Mouse (Mus musculus) CH12F3 (cell line): ENCODE data around the gene Agbl4.

Experiments used
- in situ Hi-C: fragments of 300-500 bp; cut with MboI; formaldehyde crosslinking; loops from 2 replicates; pipeline ENCODE4 v1.14.3; 2020; ENCODE audit warnings: low sequenced_read_pairs

Gene Agbl4

DNA sequence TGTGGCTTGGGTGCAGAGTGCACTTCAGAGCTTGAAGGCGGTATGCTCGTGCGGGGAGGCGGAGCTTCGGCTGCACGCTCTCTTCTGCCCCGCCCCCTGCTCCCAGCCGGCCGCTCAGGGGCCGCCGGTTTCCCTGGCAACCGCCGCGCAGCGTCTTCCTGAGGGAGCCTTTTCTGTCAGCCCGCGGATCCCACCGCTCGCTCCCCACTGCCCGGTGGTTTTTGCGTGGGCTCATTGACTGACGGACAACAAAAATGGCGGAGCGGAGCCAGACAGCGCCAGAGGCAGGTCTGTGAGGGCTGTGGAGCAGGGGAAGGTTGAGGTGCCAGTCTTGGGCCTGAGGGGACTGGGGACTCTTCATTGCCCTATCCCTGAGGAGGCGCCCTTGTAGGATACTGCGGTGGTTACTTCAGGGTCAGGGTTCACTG lies at the start of gene Agbl4:
Gene Agbl4, plus strand, starts transcription at position 44 of the 428 bp plus-strand sequence.
- in situ Hi-C loops: no loop called here

DNA sequence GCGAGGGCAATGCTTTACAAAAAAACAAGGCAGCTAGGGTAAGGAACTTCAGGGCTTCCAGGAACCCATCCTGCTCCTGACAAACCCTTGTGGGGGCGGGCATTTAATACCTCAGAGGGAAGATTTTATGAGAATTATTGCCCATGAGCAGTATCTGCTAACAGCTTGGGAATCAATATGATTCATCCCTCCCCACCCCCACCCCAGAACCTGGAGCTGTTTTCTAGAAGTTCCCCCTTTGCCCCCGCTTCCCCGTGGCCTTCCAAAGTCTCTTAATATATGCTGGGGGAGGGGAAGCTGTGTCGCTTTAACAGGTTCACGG lies 46.6 kb upstream of the Agbl4 start:
- in situ Hi-C loops: no loop called here

DNA sequence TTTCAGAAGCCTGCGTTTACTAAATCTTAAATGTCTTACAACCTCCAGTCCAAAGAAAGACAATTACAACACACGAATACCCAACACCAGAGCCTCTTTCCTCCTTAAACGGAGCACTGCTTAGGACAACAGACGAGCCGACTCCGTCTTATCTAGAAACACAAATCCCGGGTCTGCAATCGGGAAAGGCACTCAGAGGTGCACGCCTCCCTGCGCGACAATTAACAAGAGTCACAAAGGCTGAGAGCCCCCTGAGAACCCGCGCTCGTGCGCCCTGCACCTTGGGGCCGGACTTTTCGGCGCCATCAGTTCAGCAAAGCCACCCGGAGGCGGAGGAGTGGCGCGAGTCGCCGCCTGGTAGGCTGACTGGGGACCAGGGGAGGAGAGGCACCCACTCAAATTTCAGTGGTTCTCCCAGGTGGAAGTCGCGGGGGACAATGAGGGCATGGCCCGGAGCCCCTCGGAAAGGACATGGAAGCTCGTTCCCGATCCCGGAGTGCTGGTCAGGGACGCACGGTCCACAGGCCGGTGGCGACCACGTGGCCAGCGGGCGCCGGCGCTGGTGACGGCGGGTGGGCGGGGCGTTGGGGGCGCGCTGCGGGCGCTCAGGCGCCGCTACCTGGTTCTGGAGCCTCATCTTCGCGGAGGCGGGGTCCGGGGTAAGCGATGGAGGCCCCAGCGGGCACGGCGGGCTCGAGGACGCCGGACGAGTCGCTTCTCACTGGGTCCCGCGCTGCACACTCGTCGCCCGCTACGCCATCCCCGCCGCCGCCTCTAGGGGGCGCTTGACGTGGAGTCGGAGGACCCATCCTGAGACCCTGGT lies 46.1 kb upstream of the Agbl4 start, which contains the start of gene Elavl4:
Gene Elavl4, minus strand, starts transcription at position 732 of the 823 bp plus-strand sequence.
- in situ Hi-C loops: no loop called here

DNA sequence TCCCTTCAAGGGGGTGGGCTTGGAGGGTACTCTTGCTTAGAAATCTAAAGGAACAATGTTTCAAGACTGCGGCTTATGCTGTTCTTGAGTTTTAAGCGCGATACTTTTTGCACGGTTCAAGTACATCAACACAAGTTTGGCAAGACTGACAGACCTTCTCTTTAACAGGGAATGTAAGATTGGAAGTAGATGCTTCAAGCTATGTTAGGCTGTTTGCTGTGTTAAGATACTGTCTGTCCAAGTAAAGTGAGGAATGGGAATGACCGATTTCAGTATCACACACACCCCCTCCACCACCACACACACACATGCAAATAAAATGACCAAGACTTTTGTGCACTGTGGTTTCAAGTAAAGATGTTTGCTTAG lies 45.5 kb upstream of the Agbl4 start:
- in situ Hi-C loops: no loop called here

DNA sequence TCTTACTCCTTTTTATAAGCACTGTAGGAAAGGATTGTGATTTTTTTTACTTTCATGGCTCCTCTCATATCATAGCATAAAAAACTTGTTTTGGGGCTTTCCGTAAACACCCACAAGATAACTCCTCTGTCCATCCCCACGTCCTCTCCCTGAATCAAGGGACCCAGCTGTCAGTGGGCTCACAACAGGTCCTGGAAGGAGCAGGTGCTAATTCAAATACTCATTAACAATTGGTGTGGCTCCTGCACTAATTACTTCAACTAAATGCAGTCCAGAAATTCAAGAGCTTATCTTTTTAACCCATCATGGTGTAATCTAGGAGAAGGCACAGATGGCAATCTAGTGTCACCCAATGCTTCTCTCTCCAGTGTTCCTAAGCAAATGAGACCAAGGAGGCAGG lies 36.9 kb upstream of the Agbl4 start:
- in situ Hi-C loops: no loop called here

DNA sequence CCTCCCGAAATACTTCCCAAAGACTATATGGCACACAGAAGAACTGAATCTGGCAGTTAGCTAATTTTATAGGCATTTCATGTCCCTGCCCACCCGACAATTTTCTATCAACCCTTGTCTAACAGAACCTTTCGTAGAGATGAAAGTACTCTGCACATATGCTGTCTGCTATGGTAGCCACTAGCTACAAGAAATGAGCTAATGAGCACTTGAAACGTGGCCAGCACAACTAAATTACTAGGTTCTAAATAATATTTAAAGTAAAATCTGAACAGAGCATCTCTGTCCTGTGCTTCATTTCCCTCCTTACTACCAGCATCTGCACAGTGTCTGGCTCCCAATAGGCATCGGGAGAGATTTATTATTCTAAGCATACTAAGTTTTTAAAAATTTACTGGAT lies 1.2 kb upstream of the Agbl4 start:
- in situ Hi-C loops: no loop called here

DNA sequence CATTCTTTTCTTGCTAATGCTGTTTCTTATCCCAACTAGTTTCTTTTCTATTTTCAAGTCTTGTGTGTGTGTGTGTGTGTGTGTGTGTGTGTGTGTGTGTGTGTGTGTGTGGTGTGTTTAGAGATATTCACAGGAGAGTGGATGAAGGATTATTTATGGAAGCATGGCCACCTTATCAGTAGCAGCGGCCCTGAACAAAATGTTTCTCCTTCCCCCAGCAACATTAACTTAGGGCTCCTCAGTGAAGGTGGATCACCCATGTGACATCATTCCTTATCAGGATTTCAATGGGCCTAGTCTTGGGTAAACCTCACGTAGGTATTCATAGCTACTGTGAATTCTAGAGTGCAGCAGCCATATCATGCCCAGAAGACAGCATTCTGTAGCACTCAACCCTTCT lies 22.8 kb downstream of the Agbl4 start:
- in situ Hi-C loops: no loop called here

DNA sequence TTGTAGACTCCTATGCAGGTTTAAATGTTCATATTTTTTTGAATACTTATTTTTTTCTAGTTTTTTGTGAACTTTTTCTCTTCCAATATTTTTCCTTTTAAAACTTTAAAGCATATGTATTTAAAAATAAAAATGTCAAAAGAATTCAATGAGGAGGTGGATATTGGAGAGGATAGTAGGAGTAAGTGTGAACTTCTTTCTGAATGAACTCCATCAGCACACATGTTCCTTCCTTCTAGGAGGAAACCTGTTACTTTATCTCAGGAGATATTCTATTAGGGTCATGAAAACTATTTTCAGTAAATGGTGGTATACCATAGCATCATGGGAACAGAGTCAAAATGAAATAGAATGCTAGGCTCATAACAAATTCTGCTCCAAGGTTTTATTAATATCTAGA lies 30.2 kb downstream of the Agbl4 start:
- in situ Hi-C loops: no loop called here

DNA sequence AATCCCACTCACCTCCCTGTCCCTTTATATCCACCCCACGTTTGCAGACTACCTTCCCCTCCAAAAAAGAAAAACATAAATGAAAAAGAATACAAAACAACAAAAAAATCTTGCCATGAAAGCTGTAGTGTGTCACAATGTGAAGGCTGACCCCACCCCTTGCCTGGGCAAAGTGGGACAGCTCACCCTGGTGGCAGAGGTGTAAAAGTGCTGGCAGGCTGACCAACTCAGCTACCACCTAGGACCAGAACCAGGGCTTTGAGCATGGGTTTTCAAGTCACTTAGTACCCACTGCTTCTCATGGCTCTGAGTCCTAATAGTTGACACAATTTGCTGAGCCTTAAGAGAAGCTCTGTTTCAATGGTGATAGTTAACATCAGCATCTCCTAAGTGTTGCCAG lies 96.9 kb downstream of the Agbl4 start:
- in situ Hi-C loops: no loop called here

DNA sequence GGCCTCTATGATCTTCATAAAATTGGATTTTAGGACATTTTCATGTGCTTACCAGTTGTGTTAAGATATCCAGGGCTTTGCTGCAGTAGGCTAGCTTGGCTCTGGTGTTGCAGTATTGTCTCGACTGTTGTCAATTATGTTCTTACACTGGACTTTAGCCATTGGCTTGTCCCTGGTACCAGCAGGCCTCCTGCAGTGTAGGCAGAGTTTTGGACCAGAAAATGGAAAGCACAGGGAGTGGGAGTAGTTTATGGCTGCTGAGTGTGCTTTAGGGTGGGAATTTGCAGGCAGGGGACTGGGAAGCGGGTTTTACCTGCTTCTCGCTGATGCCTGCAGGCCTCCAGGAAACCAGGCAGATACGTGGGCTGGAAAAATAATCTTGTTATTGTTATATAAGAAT lies 132.3 kb downstream of the Agbl4 start:
- in situ Hi-C loops: no loop called here

DNA sequence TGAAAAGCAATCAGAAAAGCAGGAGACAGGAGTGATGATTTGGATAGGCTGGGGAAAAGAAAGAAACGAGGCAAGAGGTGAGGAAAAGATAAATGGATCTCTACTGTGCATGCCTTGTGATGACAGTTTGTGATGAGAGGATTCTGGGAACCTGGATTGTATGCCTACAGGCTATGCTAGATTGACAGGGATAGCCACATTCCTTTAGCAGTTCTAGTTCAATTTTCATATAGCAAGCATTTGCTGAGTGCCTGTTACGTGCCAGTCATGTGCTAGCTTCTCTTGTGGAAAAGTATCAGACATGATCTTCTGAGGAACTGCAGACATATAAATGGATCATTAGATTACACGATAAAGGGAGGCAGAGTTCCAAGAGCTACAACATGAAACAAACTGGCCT lies 151.8 kb downstream of the Agbl4 start:
- in situ Hi-C loops: no loop called here

DNA sequence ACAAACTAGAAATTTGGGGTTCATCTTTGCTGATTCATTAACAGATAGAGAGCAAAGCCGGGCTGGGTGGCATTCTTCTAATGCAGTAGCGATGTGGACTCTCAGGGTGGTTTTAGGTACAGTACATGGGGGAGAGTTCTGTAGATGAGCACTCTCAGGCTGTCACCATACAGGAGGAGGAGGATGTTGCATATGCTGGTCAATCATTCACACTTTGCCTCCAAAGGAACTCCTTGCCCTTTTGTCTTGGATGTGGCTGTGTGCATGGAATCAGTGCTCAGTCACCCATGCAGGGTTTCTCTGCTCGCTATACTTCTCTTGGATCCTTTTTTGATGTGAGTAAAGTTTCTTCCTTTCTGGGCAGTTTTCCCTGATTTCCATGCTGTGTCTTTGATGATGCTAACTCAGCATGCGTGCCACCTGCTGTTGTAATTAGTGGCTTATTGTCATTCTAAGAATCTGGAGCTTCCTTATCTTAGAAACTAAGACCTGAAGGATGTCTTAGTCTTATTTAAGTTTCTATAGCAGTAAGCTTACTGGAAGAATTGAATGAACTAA lies 200.3 kb downstream of the Agbl4 start:
- in situ Hi-C loops: no loop called here

DNA sequence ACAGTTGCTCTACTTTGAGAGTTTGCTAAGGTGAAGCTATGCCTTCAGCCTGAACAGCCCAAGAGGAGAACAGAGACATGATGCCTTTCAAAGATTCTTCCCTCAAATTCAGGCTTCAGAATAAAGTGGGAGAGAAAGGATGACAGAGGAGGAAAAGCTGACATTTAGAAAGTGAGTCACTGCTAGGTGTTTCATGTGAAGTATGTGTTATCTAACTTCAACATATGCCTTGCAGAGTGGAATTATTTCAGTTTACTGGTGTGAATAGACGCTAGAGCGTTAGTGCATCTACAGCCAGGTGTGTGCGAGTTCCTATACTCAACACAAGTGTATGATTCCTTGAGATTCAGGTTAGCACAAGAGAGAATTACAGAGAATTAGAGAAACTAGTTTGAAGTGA lies 244.0 kb downstream of the Agbl4 start:
- in situ Hi-C loops: no loop called here

DNA sequence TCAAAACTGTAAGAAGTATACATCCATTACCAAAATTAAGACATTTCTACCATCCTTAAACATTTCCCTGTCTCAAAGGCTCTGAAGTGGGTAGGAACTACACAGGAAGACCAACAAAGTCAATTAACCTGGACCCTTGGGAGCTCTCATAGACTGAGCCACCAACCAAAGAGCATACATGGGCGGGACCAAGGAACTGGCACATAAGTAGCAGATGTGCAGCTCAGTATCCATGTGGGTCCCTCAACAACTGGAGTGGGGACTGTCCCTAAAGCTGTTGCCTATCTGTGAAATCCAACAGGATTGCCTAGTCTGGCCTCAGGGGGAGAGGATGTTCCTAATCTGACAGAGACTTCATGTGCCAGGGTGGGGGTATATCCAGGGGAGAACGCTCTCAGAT lies 265.5 kb downstream of the Agbl4 start:
- in situ Hi-C loops: no loop called here

DNA sequence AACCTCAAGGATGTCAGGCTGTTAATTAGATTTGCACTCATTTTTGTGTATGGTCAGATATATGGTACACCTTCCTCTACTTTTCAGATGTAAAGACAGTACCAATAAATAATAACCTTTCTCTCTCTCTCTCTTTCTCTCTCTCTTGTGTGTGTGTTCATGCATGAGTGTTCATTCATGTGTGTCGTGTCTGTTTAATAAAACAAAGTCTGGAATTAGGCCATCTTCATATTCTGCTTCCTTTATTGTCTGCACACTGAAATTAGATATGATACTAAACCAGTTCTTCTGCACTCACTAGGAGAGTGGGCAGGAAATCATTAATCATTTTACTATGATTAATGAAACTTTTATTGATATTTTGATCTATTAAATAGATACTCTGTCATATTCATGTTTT lies 276.7 kb downstream of the Agbl4 start:
- in situ Hi-C loops: no loop called here

DNA sequence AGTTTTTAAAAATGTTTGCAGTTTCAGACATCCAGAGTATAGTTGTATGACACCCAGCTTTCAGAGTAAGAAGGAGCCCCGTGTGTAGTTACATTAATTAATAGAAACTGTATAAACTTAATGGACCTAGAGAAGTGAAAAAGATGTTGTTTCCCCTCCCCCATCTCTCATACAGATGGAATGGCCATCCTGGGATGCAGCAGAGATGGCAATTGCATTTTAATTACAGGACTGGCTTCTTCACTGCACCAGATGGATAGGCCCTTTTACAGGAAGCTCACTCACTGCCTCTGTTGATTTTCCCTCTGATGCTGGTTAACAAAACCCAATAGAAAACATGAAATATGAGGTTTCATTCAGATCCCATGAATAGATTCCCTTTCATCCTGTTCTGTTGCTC lies 337.7 kb downstream of the Agbl4 start:
- in situ Hi-C loops: no loop called here

DNA sequence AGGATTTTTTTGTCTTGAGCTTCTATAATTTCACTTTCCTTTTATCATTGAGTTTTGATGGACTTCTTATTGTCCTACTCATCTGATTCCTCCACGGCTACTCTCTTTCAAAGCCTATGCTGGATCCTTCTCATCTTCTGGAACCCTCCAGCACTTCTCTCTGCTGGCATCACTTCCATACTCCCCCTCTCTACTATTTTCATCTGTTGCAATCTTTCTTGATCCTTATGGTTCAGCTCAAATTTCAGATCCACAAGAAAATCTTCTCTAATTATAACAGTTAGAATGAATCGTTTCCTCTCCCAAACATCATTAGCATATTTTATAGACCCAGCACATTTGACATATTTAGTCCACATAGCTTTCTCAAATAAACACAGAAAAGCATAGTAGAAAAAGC lies 360.5 kb downstream of the Agbl4 start:
- in situ Hi-C loops: no loop called here

DNA sequence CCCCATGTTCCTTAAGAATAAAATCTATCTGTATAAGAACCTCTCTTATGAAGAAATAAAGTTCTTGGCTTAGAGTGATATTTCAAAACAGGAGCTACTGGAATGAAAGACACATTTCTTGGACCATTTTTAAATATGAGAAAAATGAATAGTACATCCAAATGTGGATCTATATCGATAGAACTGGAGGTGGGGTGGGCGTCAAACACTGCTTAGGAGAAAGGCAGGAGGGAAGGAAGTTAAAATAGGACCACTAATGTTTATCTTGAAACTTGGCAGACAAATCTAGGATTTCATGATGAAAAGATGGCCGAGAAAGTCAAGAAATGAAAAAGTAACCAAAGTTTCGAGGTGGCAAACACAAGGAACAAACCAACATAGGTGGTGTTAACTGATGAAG lies 391.1 kb downstream of the Agbl4 start:
- in situ Hi-C loops: no loop called here

DNA sequence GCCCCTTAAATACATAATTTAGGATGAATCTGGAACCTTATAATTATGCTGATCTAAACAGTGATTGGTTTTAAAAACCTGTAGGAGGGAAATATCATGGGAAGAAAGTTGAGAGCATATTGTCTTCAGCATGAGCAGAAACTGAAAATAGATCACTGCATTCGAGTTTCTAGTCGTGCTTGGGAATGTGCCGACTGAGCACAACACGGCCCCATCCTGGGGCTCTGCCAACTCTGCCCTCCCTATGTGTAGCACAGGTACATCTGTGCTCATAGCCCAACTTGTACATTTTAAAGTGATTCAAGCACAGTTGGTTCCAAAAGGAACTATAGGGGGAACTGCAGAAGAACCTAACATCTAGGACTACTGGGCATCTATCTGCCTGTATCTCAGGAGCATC lies 402.4 kb downstream of the Agbl4 start:
- in situ Hi-C loops: no loop called here

DNA sequence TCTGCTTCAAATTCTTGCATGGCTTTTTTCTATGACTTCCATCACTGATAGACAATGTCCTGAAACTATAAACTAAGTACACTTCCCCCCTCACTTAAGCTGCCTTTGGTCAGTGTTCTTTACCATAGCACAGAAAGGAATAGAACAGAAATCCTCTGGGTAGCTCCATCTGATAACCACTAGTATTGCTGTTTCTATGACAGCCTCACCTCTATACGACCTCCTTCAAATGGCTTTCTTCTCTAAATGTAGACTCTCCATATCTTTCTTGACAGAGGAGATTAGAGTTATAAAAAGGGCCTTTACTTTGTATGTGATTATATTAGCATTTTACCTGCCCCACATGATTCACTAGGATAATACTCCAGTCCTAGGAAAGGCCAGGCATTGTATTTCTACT lies 413.5 kb downstream of the Agbl4 start:
- in situ Hi-C loops: no loop called here

DNA sequence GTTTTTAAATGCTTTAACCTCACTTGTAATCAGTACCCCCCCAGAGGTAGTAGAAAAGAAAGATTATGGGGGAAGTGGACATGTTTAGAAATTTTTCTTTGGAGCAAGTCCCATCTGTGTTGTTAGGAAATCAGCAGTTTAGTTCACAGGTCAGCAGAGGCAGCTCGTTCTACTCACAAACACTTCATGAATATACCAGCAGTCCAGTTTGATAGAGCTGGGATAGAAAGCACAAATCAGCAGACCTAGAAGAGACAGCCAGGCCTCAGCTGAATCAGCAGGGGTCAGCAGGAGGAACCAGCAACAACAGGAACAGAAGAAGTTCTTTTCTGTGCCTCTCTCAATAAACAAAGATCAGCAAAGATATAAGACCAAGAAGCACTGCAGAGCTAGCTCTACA lies 435.3 kb downstream of the Agbl4 start:
- in situ Hi-C loops: no loop called here

DNA sequence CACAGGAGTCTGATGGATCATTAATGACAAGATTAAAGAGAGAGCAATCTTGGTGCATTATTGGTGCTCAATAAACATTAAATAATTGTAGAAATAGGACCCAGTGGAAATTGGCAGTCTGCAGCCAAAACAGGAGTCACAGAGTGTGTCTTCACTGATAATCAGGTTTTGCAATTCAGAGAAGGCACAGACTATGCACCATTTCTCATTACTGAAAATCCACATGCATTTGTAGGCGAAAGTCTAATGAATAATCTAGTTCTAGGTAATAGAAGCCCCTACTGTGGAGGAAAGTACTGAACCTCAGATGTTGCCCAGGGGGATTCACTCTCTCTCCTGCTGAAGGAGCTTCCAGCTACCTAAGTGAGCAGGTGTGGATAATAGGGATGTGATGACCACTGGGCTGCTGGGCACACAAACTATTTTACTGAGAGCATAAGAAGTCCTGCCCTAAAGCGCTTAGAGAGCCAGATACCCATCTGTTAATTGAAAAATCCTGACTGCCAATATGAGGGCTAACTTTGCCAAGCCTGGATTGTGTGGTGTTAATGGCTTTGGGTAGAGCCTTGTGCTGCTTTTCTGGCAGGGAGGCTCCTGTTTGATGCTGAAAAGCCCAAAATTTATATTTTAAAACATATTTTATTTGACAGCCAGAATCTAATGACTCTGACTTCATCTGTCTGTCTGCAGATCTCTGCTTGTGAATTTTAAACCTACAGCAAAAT lies 482.4 kb downstream of the Agbl4 start:
- in situ Hi-C loops: no loop called here
